Mouse (Mus musculus): Measurements from ENCODE around the gene Nktr. TPM values are rescaled to one million over a fixed set of nuclear protein-coding genes. Genes with fewer than 3 reads are reported as not detected.

The Nktr gene
- total and polyA plus RNA-seq, 3 experiments: 25.0 to 83.7 (median 54.2) TPM

DNA sequence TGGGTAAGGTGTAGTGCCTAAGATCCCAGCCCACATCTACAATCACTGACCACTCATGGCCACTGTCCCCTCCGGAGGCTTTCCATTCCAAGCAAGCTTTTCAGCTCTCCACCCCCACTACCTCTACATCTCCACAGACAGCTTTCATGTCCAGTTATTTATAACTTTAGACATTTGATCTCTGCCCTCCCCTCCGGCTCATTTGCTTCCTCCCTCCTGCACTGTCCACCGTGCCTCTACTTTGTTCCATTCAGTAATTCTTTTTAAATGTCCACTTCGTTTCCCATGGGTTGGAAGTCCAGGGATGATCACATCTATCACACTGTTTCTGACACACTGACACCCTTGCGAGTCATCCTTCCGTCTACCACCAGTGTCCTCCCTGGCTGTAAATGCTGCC is 11.2 kb upstream of the Nktr start:
- DNase-seq: no peak

DNA sequence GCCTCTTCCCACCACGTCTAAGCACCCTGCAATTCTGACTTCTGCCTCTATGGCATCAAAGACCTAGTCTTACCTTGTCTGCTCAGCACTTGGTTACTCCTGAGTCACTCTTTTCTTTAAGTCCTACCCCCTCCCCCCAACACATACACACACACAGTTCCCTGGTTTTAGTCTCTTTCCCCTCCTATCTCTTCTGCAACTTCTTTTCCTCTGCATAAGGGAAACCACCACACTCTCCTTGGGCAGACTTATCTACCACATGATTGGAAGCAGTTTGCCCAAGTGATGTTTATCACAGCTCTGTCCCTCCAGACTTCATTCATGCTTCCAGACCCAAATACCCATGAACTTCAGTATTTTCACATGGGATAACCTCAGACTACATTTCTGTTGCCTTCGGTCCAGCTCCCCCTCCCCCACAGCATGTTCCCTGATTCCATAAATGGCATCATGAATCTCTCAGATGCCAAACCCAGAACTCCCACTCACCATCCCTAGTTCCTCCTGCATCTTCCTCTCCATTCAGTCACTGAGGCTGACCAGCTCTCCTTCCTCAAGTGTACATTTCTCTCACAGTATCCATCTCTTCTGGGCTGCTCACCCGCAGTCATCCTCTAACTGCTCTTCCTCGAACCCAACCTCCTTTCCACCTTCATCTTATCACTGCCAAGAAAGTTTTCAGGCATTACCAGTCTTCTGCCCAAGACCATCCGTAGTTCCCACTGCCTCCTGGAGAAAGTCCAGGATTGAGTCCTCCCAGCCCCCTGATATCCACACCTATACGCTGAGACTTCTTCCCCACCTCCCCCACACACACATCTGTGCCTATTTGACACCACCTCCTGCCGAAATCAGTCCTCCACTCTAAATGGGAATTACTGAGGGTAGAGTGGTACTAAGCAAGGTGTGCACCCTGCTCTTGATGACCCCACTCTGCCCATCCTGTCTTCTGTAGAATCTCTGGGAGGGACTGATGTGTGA is 10.2 kb upstream of the Nktr start:
- DNase-seq: no peak

DNA sequence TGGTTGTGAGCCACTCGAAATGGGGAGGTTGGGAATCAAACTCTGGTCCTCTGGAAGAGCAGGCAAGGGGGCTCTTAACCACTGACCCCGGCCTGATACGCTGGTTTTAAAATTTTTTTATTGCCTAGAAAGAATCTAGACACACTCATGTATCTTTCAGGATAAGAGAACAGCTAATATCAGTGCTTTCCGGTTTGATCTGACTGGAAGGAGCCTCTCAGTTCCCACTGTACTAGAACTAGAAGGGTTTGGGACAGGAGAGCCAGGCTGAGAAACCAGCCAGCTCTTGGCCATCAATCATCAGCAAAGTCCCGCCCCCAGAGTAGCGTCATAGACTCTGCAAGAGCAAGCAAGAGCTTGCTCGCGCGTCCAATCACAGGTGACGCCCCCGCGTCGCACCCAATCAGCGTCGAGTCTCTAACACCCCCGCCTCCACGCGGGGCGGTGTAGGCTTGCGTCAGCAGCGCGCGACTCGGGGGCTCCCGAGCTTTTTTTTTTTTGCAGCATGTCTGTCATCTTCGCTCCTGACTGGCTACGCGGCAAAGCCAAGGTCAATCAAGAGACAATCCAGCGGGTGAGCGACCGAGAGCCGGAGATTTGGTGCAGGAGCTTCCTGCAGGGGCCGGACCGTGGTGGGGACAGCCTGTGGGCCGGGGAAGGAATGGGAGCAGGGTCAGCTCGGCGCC is 8.9 kb upstream of the Nktr start, which contains the start of gene Ss18l2:
Ss18l2 (plus strand) TSS at position 432 of the 686 bp plus-strand sequence.
- peak; percentile 98 for DNase-seq

DNA sequence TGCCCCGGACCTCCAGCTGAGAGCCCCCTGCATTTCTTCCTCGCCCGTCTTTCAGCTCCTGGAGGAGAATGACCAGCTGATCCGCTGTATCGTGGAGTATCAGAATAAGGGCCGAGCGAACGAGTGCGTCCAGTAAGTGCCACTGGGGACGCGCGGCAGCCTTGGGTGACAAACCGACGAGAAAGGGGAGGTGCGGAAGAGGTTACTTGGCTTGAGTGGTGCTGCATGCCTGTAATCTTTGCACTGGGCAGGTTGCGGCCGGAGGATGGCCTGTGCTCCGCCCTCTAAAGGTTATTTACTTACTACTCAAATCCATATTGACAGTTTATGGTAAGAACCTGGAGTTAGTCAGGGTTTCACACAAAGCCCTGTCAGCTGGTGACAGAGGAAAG is 8.4 kb upstream of the Nktr start:
- no peak for DNase-seq

DNA sequence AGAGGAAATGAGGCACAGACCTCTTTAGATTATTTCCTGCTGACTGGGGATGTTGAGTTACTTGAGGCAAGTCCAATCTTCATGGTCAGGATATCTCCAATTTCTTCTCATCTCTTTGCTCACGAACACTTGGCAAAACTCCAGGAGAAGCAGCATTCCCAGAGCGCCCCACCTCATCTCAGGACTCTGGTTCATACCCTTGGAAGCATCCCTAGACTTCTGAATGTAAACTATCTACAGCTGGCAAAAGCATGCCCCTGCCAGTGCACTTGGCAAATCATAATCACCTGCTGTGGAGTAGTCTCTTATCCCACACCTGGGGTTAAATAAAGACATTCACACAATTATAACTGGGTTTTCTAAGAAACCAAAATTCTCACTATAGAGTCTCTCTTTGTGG is 1.9 kb upstream of the Nktr start:
- no peak for DNase-seq

DNA sequence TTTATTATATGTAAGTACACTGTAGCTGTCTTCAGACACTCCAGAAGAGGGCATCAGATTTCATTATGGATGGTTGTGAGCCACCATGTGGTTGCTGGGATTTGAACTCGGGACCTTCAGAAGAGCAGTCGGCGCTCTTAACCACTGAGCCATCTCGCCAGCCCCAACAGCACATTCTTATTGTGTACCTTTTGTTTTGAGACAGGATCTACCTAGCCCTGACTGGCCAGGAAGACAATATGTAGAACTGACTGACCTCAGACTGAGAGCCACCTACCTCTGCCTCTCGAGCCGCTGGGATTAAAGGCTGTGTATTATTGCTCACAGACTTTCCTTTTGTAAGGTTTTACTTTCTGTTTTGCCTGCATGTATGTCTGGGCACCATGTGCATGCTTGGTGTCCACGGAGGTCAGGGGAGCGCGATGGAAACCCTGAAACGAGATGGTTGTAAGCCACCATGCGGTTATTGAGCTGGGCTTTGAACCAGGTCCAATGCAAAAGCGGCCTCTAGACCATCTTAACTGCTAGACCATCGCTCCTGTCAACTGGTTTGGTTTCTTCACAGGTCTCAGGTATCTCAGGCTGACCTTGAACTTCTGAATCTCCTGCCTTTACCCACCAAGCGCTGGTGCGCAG is 781 bp upstream of the Nktr start:
- DNase-seq: peak; percentile 25

DNA sequence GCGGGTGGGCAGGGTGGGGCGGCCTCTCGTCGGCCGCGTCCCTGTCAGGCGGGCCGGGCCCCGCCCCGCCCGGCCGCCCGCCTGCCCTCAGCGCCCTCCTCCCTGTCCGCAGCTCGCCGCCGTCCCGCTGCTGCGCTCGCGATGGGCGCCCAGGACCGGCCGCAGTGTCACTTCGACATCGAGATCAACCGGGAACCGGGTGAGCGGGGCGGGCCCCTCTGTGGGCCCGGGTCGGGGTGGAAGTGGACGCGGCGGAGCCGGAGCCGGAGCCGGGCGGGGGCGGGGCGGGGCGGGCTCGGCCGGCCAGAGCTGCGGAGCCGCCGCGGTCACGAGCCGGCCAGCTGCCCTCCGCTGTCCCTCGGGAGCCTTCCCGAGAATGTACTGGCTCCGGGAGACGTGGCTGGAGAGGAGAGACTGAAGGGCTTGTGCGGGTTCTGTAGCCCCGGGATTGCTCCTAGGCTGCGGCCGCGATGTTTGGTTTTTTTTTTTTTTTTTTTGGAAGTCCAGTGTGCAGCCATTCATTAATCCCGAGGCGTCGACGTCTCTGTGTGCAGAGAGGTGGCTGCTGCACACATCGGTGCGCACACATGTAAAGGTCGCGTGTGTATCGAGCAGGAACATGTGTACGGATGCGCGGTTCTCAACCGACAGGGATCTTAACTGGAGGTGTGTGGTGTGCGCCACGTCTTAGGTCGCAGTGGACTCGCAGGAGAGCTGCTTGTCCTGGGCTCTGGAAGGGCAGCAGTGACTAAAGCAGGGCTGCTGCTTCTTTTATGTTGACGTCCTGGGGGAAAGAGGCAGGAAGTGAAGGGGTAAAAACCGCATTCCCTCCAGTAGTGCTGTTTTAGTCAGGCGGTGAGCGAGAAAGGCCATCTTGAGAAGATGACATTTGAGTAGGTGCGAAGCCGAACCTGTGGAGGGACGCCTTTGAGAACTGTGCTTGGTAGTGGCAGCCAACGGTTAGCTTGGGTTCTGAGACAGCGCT is 670 bp downstream of the Nktr start:
- DNase-seq: peak; percentile 52

DNA sequence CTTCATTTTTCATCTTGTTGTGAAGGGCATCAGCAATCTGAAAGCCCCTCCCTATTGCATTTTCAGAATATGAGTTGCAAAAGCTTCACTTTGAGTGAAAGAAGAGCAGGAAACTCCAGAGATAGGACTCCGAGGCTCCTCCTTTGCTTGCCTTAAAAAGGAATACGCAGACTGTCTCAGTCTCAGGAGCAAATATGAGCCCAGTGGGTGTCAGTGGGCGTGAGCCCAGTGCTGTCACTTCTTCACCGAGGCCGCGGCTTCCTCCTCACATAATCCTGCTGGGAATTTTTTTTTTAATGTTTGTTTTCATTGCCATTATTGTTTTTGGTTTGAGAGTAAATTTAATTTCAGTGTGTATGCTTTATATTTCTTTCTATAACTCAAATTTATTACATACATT is 21.5 kb downstream of the Nktr start:
- no peak for DNase-seq

DNA sequence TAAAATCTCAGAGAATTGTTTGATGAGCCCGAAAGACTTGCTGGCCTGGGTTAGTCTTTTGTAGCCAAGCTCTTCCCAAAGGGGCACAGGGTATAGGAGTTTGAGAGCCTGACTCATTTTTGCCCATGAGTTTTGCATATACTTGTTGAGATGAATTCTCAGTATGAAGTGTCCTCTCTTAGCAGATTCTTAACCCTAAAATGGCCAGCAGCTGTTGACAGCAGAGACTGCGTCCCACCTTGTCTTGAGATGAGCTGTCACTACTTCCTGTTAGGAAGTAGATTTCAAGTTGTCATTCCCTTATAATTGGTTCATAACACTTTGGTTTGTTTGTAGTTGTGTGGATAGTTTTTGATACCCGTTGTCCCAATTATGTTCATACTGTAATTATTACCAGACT is 22.2 kb downstream of the Nktr start:
- DNase-seq: no peak

DNA sequence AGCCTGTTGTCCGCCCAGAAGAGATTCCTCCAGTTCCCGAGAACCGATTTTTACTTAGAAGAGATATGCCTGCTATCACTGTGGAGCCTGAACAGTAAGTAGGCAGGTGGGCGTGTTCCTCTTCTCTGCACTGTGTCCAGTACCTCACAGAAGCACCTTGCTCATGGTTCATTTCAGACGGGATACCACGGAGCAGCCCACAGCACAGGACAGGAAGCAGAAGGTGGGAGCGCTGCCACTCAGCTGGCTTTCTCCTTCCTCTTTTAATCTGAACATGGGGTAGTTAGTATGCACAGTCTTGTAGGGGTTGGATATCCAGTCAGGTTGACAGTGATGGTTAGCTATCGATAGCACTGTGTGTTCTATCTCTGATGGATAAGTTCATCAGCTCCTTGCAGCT is 25.1 kb downstream of the Nktr start:
- no peak for DNase-seq

DNA sequence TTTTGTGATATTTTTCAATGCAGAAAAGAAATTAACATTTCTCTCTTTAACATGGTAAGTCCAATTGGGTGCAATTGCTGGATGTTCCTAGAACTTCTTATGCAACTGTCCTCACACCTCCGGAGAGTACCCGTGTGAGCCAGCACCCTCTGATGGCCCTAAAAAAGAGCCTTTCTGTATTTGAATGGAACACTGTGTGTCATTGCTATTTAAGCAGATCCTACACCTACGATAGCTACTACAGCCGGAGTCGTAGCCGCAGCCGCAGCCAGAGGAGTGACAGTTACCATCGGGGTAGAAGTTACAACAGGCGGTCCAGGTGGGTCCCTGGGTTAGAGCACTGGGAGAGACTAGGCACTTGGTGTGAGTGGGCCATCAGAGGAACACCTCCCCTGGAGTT is 33.8 kb downstream of the Nktr start:
- no peak for DNase-seq

DNA sequence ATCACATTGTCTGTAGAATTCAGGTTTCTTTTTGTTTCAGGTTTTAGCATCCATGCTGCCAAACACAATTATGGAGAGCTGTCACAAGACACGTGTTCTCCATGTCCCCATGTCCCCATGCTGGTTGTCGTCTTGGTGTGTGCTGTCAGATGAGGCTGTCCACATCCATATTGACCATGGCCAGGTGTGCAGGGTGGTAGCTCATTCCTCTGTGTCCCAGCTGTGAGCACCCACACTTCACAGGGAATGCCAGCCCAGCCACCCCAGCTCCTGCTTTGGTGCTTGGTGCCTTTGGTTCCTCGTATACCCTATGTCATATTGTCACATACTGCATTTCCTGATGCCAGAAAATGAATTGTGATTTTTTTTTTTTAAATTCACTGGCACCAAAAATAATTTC is 35.7 kb downstream of the Nktr start:
- no peak for DNase-seq

DNA sequence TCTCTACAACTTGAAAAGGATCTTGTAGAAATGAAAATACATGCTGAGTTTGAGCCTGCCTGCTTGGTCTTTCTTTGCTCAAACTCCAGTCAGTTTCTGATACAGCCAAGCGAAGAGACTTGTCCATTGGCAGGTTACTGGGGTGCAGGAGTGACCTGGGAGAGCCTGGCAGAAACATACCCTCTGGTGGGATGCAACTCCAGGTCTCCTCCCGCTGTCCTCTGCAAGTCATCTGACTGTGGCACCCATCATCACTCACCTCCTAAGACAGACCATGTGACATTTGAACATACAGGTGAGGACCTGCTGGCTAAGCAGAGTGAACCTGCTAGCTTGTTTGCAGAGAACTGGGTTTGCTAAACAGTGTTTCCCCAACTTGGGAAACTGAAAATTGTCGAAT is 37.8 kb downstream of the Nktr start:
- no peak for DNase-seq

DNA sequence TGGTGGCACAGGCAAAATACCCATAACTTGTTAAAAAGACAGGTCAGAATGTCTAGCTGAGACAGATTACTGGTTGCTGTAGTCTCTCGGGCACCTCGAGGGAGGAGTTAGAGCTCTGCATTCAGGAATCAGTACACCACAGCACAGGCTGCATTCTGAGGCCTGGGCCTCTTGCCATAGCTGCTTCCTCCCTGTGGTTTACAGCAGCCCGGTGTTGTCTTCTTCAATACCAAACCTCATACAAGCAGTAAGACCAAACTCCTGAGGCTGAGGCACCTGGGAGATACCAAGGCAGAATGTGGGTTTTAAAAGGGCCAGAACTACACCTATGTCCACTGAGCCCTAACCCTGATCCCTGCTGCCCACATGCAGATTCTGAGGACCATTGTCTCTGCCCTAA is 38.5 kb downstream of the Nktr start:
- DNase-seq: no peak

DNA sequence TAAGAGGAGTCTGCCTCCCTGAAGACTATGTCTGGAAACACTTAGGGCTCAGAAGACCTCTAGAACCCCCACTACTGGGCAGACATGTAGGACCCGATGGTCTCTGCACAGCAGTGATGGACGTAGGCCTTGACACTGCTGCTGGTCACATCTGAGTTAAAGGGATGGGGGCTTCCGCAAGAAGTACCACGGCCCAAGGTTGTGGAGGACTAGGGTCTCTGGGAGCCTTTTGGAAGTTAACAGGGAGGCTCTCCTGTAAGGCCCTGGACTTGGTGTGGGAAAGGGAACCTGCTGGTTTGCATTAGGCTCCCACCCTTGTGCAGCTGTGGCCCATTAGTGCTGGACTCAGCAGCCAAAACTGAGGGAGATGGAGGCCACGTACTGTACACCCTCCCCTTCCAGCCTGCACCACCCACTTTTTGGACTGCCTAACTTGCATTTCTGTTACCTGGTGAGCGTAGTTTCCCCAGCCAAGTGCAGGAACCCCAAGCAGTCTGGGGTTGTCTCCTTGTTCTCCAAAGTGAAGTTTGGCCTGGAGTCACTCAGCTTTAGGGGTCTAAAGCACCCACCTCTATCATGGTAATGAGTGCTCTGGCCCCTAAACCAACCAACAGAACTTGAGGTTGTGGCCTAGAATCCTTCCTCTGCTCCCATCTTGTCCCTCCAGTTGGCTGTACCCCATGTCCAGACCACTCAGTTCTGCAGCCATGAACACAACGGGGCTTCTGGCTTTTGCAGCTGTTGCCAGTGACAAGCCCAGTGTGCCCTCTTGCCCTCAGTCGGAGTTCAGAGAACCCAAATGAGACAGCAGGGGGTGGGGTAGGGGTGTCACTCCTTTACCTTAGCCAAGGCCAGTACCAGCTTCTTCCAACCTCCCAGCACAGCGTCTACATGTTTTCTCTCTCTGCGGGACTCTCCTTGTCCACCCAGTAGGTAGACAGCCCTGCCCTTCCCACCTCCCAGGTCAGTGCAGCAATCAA is 39.2 kb downstream of the Nktr start:
- no peak for DNase-seq

DNA sequence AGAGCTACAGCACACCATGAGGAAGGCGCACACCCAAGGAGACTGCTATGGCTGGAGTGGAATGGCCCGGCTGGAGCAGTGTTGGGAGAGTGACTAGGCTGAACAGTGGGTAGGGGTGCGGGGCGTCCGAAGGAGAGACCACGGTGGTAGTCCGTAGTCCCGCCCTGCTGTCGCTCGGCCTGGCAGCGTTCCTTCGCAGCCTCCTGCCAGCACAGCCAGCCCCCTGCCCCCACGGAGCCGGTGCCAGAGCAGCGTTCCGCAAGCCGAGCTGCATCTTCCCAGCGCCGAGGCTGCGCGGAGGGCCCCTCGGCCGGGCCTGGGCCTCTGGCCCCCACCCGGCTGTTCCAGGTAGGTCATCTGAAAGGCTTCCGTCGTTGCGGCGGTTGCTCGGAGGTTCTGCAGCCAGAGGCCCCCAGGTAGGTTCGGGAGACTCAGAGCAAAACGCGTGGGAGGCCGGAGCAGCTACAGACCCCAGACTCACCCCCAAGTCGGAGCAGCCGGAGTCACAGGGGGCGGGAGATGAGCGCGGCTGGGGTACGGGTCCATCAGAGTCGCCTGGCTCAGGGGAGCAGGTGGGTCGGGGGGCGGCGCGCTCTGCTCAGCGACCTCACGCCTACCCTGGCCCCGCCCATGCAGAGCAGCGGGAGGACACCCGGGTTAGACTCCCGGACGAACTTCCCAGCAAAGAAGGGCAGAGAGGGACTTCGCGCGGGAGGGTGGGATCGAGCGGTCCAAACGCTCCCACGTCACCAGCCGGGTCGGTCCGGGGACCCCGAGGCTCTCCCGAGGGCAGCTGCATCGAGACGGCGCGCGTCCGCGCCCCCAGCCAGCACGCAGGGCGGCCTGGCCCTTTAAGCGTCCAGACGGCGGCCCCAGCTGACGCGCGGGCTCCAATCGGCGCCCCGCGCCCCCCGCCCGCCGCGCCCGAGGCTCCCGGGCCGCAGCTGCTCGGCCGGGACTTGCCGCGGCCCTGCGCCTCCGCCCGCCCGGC is 40.4 kb downstream of the Nktr start, which contains the start of gene Zfp651:
Zfp651 (plus strand) TSS at position 240 of the 991 bp plus-strand sequence.
- DNase-seq: peak; percentile 73

DNA sequence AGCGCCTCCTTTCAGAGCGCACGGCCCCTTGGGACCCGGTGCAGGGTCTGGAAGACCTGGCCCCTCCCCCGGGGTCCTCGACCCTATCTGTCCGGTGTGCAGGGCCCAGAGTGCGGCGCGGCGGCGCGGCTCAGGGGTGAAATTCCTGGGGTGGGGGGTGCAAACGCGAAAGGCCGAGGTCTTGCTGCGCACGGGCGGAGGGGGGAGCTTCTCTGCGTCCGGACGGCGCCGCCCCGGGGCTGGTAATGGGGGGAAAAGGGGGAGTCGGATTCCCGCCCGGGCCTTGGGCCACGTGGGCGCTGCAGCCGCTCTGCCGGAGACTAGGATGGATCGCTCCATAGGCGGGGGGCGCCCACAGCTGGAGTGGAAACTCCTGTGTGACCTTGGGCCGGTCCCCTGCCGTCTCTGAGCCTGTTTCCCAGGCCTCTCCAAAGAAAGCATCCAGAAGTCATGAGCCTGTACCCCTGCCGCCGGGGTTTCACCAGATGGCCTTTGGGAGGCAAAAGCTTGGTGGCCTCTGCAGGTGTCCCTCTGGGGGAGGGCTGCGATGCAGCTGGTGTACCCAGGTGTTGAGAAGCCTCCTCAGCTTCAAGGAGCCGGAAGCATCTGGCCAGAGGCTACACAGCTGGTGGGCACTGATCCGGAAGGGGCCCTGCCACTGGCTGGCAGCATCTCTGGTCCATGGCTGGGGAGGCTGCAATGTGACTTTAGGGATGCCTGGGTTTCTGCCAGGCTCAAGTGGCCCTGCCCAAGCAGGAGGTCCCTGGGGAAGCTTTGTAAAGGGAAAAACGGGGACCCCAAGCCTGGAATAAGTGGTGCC is 41.5 kb downstream of the Nktr start:
- peak; percentile 84 for DNase-seq

DNA sequence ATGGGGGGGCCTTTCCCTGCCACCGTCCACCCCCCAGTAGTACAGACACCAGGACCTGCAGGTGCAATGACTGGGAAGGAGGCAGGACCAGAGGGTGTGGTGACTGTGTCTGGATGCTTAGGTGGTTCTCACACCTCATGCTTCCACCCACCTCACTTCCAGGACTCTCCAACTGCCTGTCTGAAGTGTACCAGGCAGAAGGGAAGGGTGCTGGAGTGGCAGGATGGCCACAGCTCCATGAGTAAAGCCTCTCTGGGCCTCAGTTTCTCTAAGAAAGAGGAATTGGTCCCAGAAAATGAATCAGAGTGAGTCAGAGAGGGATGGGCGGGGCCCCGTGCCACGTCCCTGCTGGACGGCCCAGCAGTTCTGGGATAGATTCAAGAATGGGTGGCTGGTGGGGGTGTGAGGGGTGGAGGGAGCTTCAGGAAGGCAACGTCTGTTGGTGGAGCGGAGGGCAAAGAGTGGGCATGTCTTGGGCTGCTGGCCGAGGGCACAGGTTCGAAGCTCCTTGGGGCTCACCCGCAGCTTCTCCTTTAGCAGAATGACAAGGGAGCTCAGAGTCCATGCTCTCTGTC is 42.2 kb downstream of the Nktr start:
- peak; percentile 75 for DNase-seq
